Mouse (Mus musculus) left cerebral cortex, adult 11 months (tissue): ENCODE data around the gene Rnf19b.
A peak's percentile ranks its signal among the peaks of the same experiment; 100 is the strongest.

Source experiments
- DNase-seq: peaks from one replicate; pipeline ENCODE4 v3.0.0; 2022; ENCODE audit warnings: low spot score

Gene Rnf19b

GRCm38 (mm10) chr4:129120520-129121445 is 62.7 kb downstream of the Rnf19b start:
- no peak for DNase-seq

- DNase-seq, result no peak
Measured at GRCm38 (mm10) chr4:129121569-129122086, 63.6 kb downstream of the Rnf19b start, which contains the start of gene Hpca. TSS of gene Hpca (minus strand) at chr4:129122036.

GRCm38 (mm10) chr4:129122107-129122506 is 64.0 kb downstream of the Rnf19b start:
- DNase-seq, result no peak

- DNase-seq, result no peak
Measured at GRCm38 (mm10) chr4:129122719-129123118, 64.6 kb downstream of the Rnf19b start.

GRCm38 (mm10) chr4:129124652-129125146 is 66.6 kb downstream of the Rnf19b start:
- DNase-seq, result no peak

- DNase-seq, result no peak
Measured at GRCm38 (mm10) chr4:129125736-129126451, 67.8 kb downstream of the Rnf19b start.

- peak; percentile 66 for DNase-seq
Measured at GRCm38 (mm10) chr4:129128582-129129338, 70.7 kb downstream of the Rnf19b start.

- no peak for DNase-seq
Measured at GRCm38 (mm10) chr4:129129387-129129786, 71.3 kb downstream of the Rnf19b start.

- no peak for DNase-seq
Measured at GRCm38 (mm10) chr4:129130149-129130548, 72.1 kb downstream of the Rnf19b start.

GRCm38 (mm10) chr4:129130755-129131303 is 72.8 kb downstream of the Rnf19b start:
- DNase-seq, result no peak

- DNase-seq, result no peak
Measured at GRCm38 (mm10) chr4:129134799-129135585, 76.9 kb downstream of the Rnf19b start.
